Mouse (Mus musculus) testis, postnatal 10 days (tissue): Measurements from ENCODE around the gene Prl7b1.

ENCODE experiments used
- DNase-seq: peaks from one replicate; pipeline ENCODE4 v3.0.0; 2021; ENCODE audit warnings: low spot score

Prl7b1 gene

GRCm38 (mm10) chr13:27610482-27610881 is at the start of gene Prl7b1:
Gene Prl7b1 (minus strand): TSS chr13:27610582.
- no peak for DNase-seq

DNA sequence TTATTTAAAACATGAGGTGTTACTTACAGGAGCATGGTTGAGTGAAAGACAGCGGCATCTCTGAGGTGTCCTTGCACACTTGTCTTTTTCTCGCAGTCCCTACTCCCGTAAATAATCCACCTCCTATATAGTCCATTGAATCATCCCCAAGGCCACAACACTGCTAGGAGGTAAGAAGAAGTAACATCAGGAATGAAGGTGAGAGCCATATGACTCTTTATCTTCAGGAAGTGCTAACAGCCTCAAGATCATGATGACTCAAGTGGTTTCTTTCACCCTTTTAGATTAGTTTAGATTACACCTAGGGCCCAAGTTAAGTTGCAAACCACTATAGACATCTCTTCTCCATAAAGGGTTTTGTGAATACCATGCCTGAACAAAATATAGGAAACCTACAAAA is 32.0 kb upstream of the Prl7b1 start, which contains the start of gene Prl7a1:
Prl7a1 (minus strand) TSS at position 101 of the 400 bp plus-strand sequence.
- no peak for DNase-seq

GRCm38 (mm10) chr13:27582071-27582470 is 28.3 kb downstream of the Prl7b1 start, which contains the start of gene Prl8a1:
Gene Prl8a1 (minus strand): TSS chr13:27582171.
- no peak for DNase-seq

DNA sequence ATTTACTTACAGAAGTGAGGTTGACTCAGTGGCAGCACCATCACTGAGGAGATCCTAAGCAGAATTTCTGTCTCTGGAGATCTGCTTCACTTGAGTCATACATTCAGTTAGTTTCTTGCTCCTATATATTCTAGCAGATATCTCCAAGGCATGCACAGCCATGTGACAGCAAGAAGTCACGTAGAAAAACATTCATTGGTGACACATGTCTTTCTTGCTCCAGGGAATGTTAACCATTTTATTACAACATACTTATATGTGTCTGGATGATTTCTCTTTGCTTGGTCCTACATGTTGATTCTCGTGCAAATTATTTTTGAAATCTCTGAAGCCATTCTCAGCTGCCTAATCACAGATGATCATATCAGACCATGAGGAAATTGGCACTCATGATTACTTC is 45.9 kb downstream of the Prl7b1 start, which contains the start of gene Prl8a9:
Prl8a9 (minus strand) TSS at position 101 of the 400 bp plus-strand sequence.
- no peak for DNase-seq

DNA sequence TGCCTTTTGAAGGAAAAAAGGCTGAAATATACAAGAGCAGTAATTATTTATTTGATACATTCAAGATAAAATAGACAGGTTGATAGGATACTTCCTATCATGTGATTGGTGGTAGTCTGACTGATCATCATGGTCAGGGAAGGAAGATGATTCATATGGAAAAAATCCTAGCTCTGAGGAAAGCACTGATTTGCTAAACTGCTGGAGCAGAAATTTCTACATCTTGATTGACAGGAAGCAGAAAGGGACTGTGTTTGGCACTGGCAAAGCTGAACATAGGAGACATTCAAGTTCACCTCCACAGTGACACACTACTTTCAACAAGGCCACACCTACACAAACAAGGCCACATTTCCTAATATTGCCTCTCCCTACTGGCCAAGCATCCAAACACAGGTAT is 57.0 kb downstream of the Prl7b1 start:
- DNase-seq, result no peak
